Mouse (Mus musculus) hindbrain, embryonic 14.5 days (tissue): ENCODE results near the gene Depp1. TPM values are rescaled to one million over a fixed set of nuclear protein-coding genes. Genes with fewer than 3 reads are reported as not detected.
A peak's percentile ranks its signal among the peaks of the same experiment; 100 is the strongest.

Experiments used
- ATAC-seq: fragments of 200-750 bp; cut with Nextera tagmentation; 2 replicates; pipeline ENCODE4 v1.8.0; 2017; ENCODE audit warnings: moderate number of reproducible peaks, mild to moderate bottlenecking, moderate TSS enrichment, moderate library complexity; ENCODE audit not compliant: low FRiP score
- DNase-seq: peaks from one replicate; pipeline ENCODE4 v3.0.0-alpha.2; 2015; ENCODE audit warnings: low spot score
- H3K27ac ChIP-seq: fragments of 300-500 bp; sonication (generic); 2 replicates; pipeline ENCODE4 v1.5.1; 2014; ENCODE audit warnings: mild to moderate bottlenecking, moderate library complexity
- H3K27me3 ChIP-seq: fragments of 300-500 bp; sonication (generic); 2 replicates; pipeline ENCODE4 v1.6.1; 2014; ENCODE audit warnings: mild to moderate bottlenecking, low read length, mixed read lengths; ENCODE audit not compliant: control insufficient read depth, insufficient read depth
- H3K36me3 ChIP-seq: fragments of 300-500 bp; sonication (generic); replicated peaks from 2 replicates; pipeline ENCODE4 v1.6.1; 2014; ENCODE audit not compliant: control insufficient read depth, insufficient read depth
- H3K4me1 ChIP-seq: fragments of 300-500 bp; sonication (generic); replicated peaks from 2 replicates; pipeline ENCODE4 v1.6.1; 2014; ENCODE audit warnings: antibody characterized with exemption, low read length, mixed read lengths; ENCODE audit not compliant: control insufficient read depth, insufficient read depth
- H3K4me2 ChIP-seq: fragments of 300-500 bp; sonication (generic); replicated peaks from 2 replicates; pipeline ENCODE4 v1.6.1; 2014; ENCODE audit warnings: mild to moderate bottlenecking, moderate library complexity
- H3K4me3 ChIP-seq: fragments of 300-500 bp; sonication (generic); replicated peaks from 2 replicates; pipeline ENCODE4 v1.5.1; 2014; ENCODE audit warnings: mild to moderate bottlenecking, low read length
- H3K9ac ChIP-seq: fragments of 300-500 bp; sonication (generic); 2 replicates; pipeline ENCODE4 v1.6.1; 2014
- H3K9me3 ChIP-seq: fragments of 300-500 bp; sonication (generic); 2 replicates; pipeline ENCODE4 v1.6.1; 2016; ENCODE audit warnings: low read length; ENCODE audit not compliant: control insufficient read depth
- WGBS: fragments of 180-500 bp; shearing (Covaris S2); extraction: QIAGEN DNeasy Blood & Tissue Kit; methylation state at CpG from one replicate; pipeline ENCODE4 v1.1.7; 2014; 5-methylcytosine and 5-hydroxymethylcytosine counted together
- microRNA-seq: library from miRNA; unstranded; fragments of <30 nt; microRNA quantifications from one replicate; pipeline ENCODE4, GENCODE M21; 2016
- polyA plus RNA-seq: library from polyadenylated mRNA; unstranded; fragments of >200 nt; fragmentation: Nextera tagmentation; extraction: Ambion mirVana; gene quantifications from 2 replicates; pipeline ENCODE4 v1.2.1, GENCODE M21; 2014

Gene Depp1
- polyA plus RNA-seq, 1 experiment from 2014 or later, result 8.7 TPM

DNA sequence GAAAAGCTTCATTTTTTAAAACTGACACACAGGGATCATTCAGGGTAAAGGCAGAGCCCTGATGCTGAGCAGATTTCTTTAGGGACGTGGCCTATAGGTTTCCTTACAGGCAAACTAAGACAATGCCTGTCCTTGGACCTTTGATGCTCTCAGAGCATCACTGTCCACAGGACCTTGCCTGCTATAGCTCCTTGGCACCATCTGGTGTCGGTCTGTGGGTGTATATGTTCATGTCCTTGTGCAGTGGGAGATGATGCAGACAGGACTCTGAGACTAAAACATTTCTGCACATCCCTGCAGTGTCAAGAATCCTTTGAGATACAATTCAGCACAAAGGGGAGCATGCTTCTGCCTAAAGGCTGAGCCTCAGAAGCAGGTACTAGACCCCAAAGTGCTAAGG, 47.0 kb downstream of the Depp1 start:
- Histone ChIP-seq H3K9ac (no peak overlapping the region), H3K27me3 (no peaks in the 10 kb centered on the region), H3K4me2 (no peak overlapping the region), H3K36me3 (no peaks in the 10 kb centered on the region), H3K9me3 (no peaks in the 10 kb centered on the region), H3K4me3 (no peak overlapping the region), H3K4me1 (no peaks in the 10 kb centered on the region), H3K27ac (no peak overlapping the region)
- DNase-seq, result no peak
- WGBS, result 62% methylated on average over 2 of the region's 2 CpGs
- no peak for ATAC-seq

DNA sequence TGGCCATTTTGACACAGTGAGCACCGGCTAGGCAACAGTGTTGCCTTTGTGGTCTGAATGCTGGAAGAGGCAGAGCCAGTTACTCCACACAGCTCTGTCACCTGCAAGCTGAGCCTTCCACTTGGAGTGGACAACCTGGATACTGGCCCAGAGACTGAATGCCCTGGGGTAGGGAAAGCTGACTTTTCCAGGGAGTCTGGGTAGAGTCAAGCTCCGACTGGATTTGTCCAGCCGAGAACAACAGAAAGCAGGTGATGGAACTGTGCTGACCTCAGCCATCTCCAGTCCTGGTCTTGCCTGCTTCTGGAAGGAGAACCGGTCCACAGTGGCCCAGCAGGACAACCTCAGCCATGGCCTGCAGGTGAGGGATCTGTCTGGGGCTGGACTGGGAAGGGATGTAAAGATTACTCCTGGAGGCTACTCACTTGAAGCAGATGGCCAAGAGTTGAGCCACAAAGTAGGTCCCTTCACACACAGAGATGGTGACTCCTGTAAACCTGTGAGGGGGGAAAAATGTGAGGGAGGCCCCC, 47.6 kb downstream of the Depp1 start:
- no peak for DNase-seq
- Histone ChIP-seq H3K9ac (no peak overlapping the region), H3K36me3 (no peaks in the 10 kb centered on the region), H3K27ac (no peak overlapping the region), H3K9me3 (no peaks in the 10 kb centered on the region), H3K4me3 (no peak overlapping the region), H3K4me2 (no peak overlapping the region), H3K4me1 (no peaks in the 10 kb centered on the region), H3K27me3 (no peaks in the 10 kb centered on the region)
- 93% methylated on average over 4 of the region's 4 CpGs for WGBS
- ATAC-seq, result no peak

DNA sequence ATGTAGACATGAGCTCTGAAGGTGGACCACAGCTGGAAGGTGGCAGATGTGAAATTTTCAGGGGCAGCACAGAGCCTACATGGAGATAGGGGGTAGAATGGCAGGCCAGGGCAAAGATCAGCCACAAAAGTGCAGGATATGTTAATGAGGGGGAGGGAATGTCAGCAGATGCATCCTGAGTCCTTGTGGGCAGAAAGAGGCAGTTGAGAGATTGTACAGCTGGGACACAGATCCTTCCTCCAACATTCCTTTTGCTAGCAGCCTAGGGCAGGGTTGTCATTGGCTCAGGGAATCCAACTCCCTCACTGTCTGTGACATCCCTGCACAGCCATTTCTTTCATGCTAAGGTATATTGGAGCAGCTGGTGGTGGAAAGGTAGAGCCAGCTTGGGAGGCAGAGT, 50.4 kb downstream of the Depp1 start:
- H3K27me3 ChIP-seq, result no peaks in the 10 kb centered on the region
- H3K9me3 ChIP-seq, result no peaks in the 10 kb centered on the region
- H3K4me1 ChIP-seq, result no peaks in the 10 kb centered on the region
- no peak overlapping the region for H3K27ac ChIP-seq
- H3K4me2 ChIP-seq, result no peak overlapping the region
- no peak overlapping the region for H3K9ac ChIP-seq
- DNase-seq (no peak), ATAC-seq (no peak)
- no peak overlapping the region for H3K4me3 ChIP-seq
- H3K36me3 ChIP-seq, result no peaks in the 10 kb centered on the region

Small RNA genes within 50 kb of the gene (microRNA-seq; reads per million reads assigned to microRNA genes)
- 3.2 reads per million, percentile 14 among the genes with 10 or more reads in this experiment for gene Mir7043

Other genes with a start within 250 kb of the Depp1 start
- gene Alox5, start 189.4 kb upstream of the Depp1 start, polyA plus RNA-seq, result 0.31 and 0.80 TPM in 2 replicates
- gene Olfr211, start 161.5 kb upstream of the Depp1 start, polyA plus RNA-seq, result not detected in 2 replicates
- not detected in 2 replicates for gene Olfr212, start 144.1 kb upstream of the Depp1 start, polyA plus RNA-seq
- gene Olfr213, start 112.2 kb upstream of the Depp1 start, polyA plus RNA-seq, result not detected in 2 replicates
- gene Gm5580, start 99.5 kb upstream of the Depp1 start, polyA plus RNA-seq, result 0.29 and 0.46 TPM in 2 replicates
- not detected in 2 replicates for gene Olfr214, start 96.4 kb upstream of the Depp1 start, polyA plus RNA-seq
- gene Olfr215, start 66.4 kb upstream of the Depp1 start, polyA plus RNA-seq, result not detected in 2 replicates
- 138 and 146 TPM in 2 replicates for gene Zfp422, start 21.6 kb upstream of the Depp1 start, polyA plus RNA-seq
- gene Rassf4, start 23.3 kb downstream of the Depp1 start, polyA plus RNA-seq, result 30.3 and 33.1 TPM in 2 replicates
- 1.5 and 3.1 TPM in 2 replicates for gene Tmem72, start 66.3 kb downstream of the Depp1 start, polyA plus RNA-seq